Mouse (Mus musculus): Measurements from ENCODE around the gene Dpep3.
"Not testable (repeated sequence)": the region's sequence is repeated elsewhere in the genome, so short reads cannot be mapped to it uniquely, and the experiment has no call there.

Dpep3 gene

GRCm38 (mm10) chr8:105979325-105979724 is at the start of gene Dpep3:
Gene Dpep3, minus strand, starts transcription at chr8:105979429.
- no peak for DNase-seq

DNA sequence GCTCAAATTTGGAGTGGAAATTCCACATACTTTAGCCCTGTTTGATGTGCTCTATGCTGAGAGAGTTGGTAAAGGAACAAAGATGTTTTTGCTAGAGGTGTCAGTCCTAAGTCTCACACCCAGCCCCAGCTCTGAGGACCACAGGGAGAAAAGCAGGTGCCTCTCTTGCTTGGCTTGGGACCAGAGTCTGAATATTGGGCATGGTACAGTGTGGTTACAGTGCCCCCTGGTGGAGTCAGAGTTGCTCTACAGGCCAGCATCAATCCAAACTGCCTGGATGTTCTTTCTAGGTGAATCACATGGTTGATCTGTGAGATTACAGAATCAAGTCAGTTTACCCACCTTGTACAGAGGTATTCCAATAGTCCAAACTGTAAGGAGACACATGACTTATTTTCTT is 43.3 kb upstream of the Dpep3 start:
- peak; percentile 93 for DNase-seq

- no peak for DNase-seq
Observed at GRCm38 (mm10) chr8:106018039-106018438, 38.8 kb upstream of the Dpep3 start.

GRCm38 (mm10) chr8:106017130-106017529 is 37.9 kb upstream of the Dpep3 start:
- DNase-seq = no peak

GRCm38 (mm10) chr8:106016284-106016683 is 37.1 kb upstream of the Dpep3 start:
- no peak for DNase-seq

DNA sequence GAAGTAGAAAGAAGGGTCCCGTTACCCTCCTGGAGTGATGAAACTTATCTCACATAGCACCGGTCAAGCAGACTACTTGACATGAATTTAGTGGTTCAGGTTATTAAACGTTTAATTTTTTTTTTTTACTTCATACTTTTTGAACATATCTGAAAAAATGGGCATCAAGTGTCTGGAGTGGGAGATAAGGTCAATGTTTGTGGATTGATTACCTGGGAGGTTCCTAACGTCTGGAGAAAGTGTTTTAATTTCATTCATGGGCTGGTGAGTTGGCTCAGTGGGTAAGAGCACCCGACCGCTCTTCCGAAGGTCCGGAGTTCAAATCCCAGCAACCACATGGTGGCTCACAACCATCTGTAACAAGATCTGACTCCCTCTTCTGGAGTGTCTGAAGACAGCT is 33.0 kb upstream of the Dpep3 start:
- not testable (repeated sequence) for DNase-seq

GRCm38 (mm10) chr8:106011643-106011986 is 32.4 kb upstream of the Dpep3 start, which contains the start of gene Ddx28:
Gene Ddx28, minus strand, starts transcription at chr8:106011882.
- DNase-seq = no peak

GRCm38 (mm10) chr8:106010748-106011642 is 31.8 kb upstream of the Dpep3 start:
- DNase-seq = peak; percentile 99

DNA sequence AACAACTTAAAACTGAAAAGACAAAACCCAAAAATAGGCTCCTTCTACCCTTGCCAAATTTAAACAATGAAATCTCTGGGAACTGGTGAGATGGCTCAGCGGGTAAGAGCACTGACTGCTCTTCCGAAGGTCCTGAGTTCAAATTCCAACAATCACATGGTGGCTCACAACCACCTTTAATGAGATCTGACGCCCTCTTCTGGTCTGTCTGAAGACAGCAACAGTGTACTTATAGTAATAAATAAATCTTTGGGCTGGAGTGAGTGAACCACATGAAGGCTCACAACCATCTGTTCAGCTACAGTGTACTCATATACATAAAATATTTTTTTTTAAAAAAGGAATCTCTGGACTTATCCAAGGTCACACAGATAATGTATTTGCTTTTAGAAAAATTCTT is 28.7 kb upstream of the Dpep3 start:
- DNase-seq = not testable (repeated sequence)

DNA sequence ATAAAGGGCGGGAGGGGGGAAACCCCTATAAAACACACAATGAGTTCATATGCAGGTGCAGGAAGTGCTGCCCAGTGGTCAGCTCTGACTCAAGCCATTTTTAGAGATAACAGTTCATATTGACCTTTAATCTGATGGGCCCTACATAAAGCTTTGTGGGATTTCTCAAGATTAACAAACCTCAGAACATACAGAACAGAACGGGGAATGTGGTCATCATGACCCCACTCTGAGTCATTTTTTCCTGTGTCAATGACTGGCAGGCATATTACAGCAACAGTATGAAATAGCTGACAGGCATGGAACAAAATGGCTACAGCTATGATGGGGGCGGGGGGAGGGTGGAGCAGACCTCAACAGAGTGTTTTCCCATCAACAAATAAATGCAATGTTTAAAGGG is 27.9 kb upstream of the Dpep3 start:
- no peak for DNase-seq

DNA sequence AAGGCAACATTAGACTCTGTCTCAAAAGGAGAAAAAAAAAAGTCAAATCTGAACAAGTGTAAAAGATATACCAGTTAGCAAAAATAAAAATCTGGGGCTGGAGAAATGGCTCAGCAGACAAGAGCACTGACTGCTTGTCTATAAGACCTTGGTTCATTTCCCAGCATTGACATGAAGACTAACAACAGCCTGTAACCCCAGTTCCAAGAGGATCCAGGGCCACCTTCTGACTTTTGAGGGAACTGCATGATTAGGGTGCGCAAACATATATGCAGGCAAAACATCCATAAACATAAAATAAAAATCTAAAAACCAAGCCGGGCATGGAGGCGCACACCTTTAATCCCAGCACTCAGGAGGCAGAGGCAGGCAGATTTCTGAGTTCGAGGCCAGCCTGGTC is 27.2 kb upstream of the Dpep3 start:
- no peak for DNase-seq

- DNase-seq = no peak
Observed at GRCm38 (mm10) chr8:106005875-106006274, 26.6 kb upstream of the Dpep3 start, which contains the start of gene Dpep2nb. Gene Dpep2nb, minus strand, starts transcription at chr8:106005975.

GRCm38 (mm10) chr8:106004538-106005207 is 25.4 kb upstream of the Dpep3 start:
- no peak for DNase-seq

DNA sequence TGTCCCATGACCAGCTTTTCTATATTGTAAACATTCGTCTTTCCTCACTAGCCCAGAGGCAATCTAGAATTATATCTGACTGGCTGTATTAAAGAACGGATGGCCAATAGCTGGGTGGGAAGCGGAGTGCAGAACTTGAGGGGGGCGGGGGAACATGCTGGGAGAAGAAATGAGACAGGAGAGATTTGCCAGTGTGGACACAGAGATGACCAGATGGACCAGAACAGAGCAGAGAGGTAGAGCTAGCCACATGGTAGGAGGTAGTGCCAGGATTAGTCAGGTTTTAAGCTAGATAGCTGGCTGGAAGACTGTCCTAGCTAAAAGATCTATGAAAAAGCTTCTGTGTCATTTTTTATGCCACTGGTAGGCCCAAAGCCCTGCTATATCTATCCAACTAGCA is 22.7 kb upstream of the Dpep3 start:
- DNase-seq = no peak

- DNase-seq = no peak
Observed at GRCm38 (mm10) chr8:105998971-105999370, 19.7 kb upstream of the Dpep3 start.

- DNase-seq = peak; percentile 96
Observed at GRCm38 (mm10) chr8:105996359-105996758, 17.1 kb upstream of the Dpep3 start.

DNA sequence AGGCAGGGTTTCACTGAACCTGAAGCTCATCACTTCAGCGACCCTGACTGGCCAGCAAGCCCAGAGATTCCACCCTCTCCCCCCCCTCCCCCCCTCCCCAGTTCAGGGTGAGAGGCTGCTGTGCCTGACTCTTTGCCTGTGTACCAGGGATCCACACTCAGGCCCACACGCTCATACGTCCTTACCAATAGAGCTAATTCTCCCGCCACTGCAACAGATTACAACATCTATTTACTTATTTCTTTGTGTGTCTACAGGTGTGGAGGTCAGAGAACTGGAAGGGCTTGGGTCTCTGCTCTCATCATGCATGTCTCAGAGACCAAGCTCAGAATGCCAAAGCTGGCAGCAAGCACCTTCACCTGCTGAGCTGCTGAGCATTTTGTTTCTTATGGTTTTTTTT is 14.0 kb upstream of the Dpep3 start:
- no peak for DNase-seq

DNA sequence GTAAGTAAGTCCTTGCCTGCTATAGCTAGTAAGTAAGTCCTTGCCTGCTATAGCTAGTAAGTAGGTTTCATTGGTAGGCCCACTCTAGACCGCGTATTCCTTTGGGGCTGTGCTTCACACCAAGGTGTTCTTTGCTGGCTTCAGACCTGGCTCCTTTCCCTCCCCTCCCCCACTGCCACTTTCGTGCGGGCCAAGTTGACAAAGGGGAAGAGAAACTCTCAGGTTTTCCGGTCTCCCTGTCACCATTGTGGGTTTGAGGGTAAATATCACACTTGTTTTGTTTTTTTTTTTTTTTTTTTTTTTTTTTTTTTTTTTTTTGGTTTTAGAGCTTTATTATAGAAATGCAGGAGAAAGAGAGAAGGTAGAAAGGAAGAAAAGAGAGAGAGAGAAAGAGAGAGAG is 13.3 kb upstream of the Dpep3 start:
- DNase-seq = no peak

DNA sequence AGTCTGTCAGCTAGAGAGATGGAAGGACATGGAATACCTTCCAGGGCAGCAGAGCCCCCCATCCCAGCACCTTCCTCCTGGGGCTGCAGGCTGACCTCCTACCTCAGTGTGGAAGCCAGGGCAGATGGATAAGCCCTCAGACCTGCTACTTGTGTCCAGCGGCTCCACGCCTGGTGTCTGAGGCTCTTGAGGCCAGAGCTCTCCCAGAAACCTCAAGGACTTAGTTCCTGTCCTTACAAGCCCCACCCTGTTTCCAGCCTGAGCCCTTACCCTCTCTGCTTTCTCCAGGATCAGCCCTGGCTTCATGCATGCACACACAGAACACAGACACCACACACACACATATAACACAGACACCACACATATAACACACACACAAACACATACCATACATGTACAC is 12.3 kb upstream of the Dpep3 start:
- no peak for DNase-seq

DNA sequence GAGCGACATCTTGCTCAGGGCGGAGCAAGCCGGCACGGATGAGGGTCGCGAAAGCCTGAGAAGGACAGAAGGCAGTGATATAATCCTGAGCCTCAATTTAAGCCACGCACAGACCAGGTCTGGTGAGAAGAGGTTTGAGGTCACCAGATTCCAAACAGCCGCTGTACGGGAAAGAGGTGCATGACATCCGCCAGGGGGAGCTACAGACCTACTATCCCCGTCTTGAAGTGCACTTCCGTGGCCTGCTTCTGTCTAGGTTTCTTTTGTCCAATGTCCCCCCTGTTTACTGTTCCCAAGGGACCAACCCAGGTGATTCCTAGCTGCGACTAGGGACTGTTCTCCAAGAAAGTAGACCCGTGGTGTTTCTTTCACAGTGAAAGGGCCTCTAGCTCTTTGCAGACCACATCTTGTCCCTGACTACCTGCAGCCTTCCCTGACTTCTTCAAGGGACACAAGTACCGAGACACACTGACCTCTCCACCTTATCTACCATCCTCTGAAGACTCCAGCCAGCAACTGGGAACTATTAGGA is 11.7 kb upstream of the Dpep3 start, which contains the start of gene Dus2:
Gene Dus2, plus strand, starts transcription at position 482 of the 532 bp plus-strand sequence.
- peak; percentile 97 for DNase-seq

GRCm38 (mm10) chr8:105988546-105988945 is 9.3 kb upstream of the Dpep3 start:
- no peak for DNase-seq

GRCm38 (mm10) chr8:105983406-105983805 is 4.2 kb upstream of the Dpep3 start:
- DNase-seq = peak; percentile 90

- DNase-seq = peak; percentile 45
Observed at GRCm38 (mm10) chr8:105981146-105981545, 1.9 kb upstream of the Dpep3 start.

DNA sequence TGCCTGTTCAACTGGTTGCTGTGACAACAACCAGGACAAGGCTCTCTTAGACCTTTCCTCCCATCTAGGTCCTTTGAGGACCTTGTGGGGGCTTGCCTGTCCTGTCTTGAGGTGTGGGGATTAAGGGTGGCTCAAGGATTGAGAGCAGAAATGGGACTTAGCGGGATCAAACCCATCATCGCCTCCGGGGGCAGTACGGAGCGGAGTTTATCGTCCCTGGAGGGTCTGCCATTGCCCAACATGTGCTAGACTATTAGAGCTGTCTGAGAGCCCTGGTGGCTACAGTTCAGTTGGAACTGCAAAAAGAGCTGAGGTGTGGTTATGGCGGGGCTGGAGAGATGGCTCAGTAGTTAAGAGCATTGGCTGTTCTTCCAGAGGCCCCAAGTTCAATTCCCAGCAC is 3.9 kb downstream of the Dpep3 start:
- DNase-seq = no peak

Data from heart, adult 11 months (tissue).